Mouse (Mus musculus): ENCODE data around the gene Wnk1. TPM values are rescaled to one million over a fixed set of nuclear protein-coding genes. Genes with fewer than 3 reads are reported as not detected.

Gene Wnk1
- polyA plus RNA-seq, 1 experiment from 2014 or later: 64.7 TPM

- H3K4me2 ChIP-seq: peak within 1 kb of the TSS; percentile 90
- peaks cover 13% of the 10 kb centered on the region for H3K4me1 ChIP-seq
- H3K9ac ChIP-seq: peak within 1 kb of the TSS; percentile 96
- H3K27me3 ChIP-seq (replicated peaks): no peaks in the 10 kb centered on the region
- peak within 1 kb of the TSS; percentile 89 for H3K4me3 ChIP-seq
- peak within 1 kb of the TSS; percentile 98 for H3K27ac ChIP-seq (replicated peaks)
- ATAC-seq (ENCODE audit: extremely low read depth, insufficient number of reproducible peaks, low FRiP score, low TSS enrichment): peak; percentile 72
- H3K36me3 ChIP-seq: peaks cover 18% of the 10 kb centered on the region; the same call in 1 of the 2 replicates
- no peaks in the 10 kb centered on the region for H3K9me3 ChIP-seq
- WGBS: 1% methylated on average over 67 of the region's 67 CpGs
Measured at GRCm38 (mm10) chr6:119902204-119903080, 136.0 kb downstream of the Wnk1 start, which contains the start of gene Rad52. Rad52 (plus strand) TSS chr6:119902698.

- WGBS: 70% methylated on average over 7 of the region's 7 CpGs
- Histone ChIP-seq H3K4me2 (no peak overlapping the region), H3K9ac (no peak overlapping the region), H3K4me3 (no peak overlapping the region), H3K9me3 (no peaks in the 10 kb centered on the region), H3K27me3 (replicated peaks) (no peaks in the 10 kb centered on the region; the same call in 1 of the 2 replicates), H3K27ac (replicated peaks) (no peak overlapping the region), H3K36me3 (no peaks in the 10 kb centered on the region), H3K4me1 (no peaks in the 10 kb centered on the region)
- no peak for ATAC-seq (ENCODE audit: extremely low read depth, insufficient number of reproducible peaks, low FRiP score, low TSS enrichment)
Measured at GRCm38 (mm10) chr6:119892711-119893110, 145.8 kb downstream of the Wnk1 start.

- Histone ChIP-seq H3K27ac (replicated peaks) (no peak overlapping the region), H3K9ac (no peak overlapping the region), H3K27me3 (replicated peaks) (no peaks in the 10 kb centered on the region; the same call in 1 of the 2 replicates), H3K4me3 (no peak overlapping the region), H3K9me3 (no peaks in the 10 kb centered on the region), H3K36me3 (no peaks in the 10 kb centered on the region), H3K4me1 (no peaks in the 10 kb centered on the region), H3K4me2 (no peak overlapping the region)
- WGBS: 49% methylated on average over 7 of the region's 7 CpGs
- no peak; the same call in 1 of the 2 replicates for ATAC-seq (ENCODE audit: extremely low read depth, insufficient number of reproducible peaks, low FRiP score, low TSS enrichment)
Measured at GRCm38 (mm10) chr6:119883151-119883550, 155.3 kb downstream of the Wnk1 start.

MicroRNA genes within 50 kb of the gene (microRNA counts, 519-probe panel; counts per million panel counts)
- 209 counts per million, percentile 61 among the panel's probes with 10 or more counts for microRNA mmu-miR-706

Small RNA genes within 50 kb of the gene (microRNA-seq; reads per million reads assigned to microRNA genes)
- not detected for gene Mir706

Other genes starting within 250 kb of the Wnk1 start
- 11.9 and 13.7 TPM in 2 replicates for gene Erc1, start 190.5 kb downstream of the Wnk1 start, polyA plus RNA-seq (2015; fragmentation: Nextera tagmentation; extraction: Ambion mirVana)
- gene Rad52, start 136.0 kb downstream of the Wnk1 start, polyA plus RNA-seq (2015; fragmentation: Nextera tagmentation; extraction: Ambion mirVana): 14.1 and 15.5 TPM in 2 replicates
- gene Ninj2, start 54.7 kb upstream of the Wnk1 start, polyA plus RNA-seq (2015; fragmentation: Nextera tagmentation; extraction: Ambion mirVana): not detected in 2 replicates

All from heart, embryonic 13.5 days (tissue).